Mouse (Mus musculus): Measurements from ENCODE around the gene Irx3.

Irx3 gene

GRCm38 (mm10) chr8:91801241-91801811 lies 541 bp downstream of the Irx3 start:
- DNase-seq (ENCODE audit: low spot score): no peak

GRCm38 (mm10) chr8:91800523-91801240 lies 1.2 kb downstream of the Irx3 start:
- no peak for DNase-seq (ENCODE audit: low spot score)

- DNase-seq (ENCODE audit: low spot score): no peak
Observed at GRCm38 (mm10) chr8:91799681-91800522, 2.0 kb downstream of the Irx3 start.

GRCm38 (mm10) chr8:91799016-91799581 lies 2.8 kb downstream of the Irx3 start:
- no peak for DNase-seq (ENCODE audit: low spot score)

GRCm38 (mm10) chr8:91797626-91798271 lies 4.1 kb downstream of the Irx3 start:
- no peak for DNase-seq (ENCODE audit: low spot score)

GRCm38 (mm10) chr8:91793846-91794245 lies 8.0 kb downstream of the Irx3 start:
- no peak for DNase-seq (ENCODE audit: low spot score)

- DNase-seq (ENCODE audit: low spot score): no peak
Observed at GRCm38 (mm10) chr8:91787194-91787895, 14.5 kb downstream of the Irx3 start.

GRCm38 (mm10) chr8:91782940-91783339 lies 18.9 kb downstream of the Irx3 start:
- DNase-seq (ENCODE audit: low spot score): no peak

- no peak for DNase-seq (ENCODE audit: low spot score)
Observed at GRCm38 (mm10) chr8:91782201-91782600, 19.7 kb downstream of the Irx3 start.

- DNase-seq (ENCODE audit: low spot score): no peak
Observed at GRCm38 (mm10) chr8:91780648-91781047, 21.2 kb downstream of the Irx3 start.

GRCm38 (mm10) chr8:91768857-91769256 lies 33.0 kb downstream of the Irx3 start:
- no peak for DNase-seq (ENCODE audit: low spot score)

- no peak for DNase-seq (ENCODE audit: low spot score)
Observed at GRCm38 (mm10) chr8:91765411-91766034, 36.3 kb downstream of the Irx3 start.

GRCm38 (mm10) chr8:91755566-91755965 lies 46.3 kb downstream of the Irx3 start:
- DNase-seq (ENCODE audit: low spot score): no peak

- DNase-seq (ENCODE audit: low spot score): no peak
Observed at GRCm38 (mm10) chr8:91755062-91755461, 46.8 kb downstream of the Irx3 start.

GRCm38 (mm10) chr8:91750794-91751125 lies 51.1 kb downstream of the Irx3 start:
- no peak for DNase-seq (ENCODE audit: low spot score)

- DNase-seq (ENCODE audit: low spot score): no peak
Observed at GRCm38 (mm10) chr8:91750096-91750793, 51.6 kb downstream of the Irx3 start.

GRCm38 (mm10) chr8:91749412-91749811 lies 52.5 kb downstream of the Irx3 start:
- DNase-seq (ENCODE audit: low spot score): no peak

Data from T-cell, adult 2 months (primary cell).